Mouse (Mus musculus): Measurements from ENCODE around the gene Krtap5-1.
"Not testable (repeated sequence)": the region's sequence is repeated elsewhere in the genome, so short reads cannot be mapped to it uniquely, and the experiment has no call there.

Krtap5-1 gene

DNA sequence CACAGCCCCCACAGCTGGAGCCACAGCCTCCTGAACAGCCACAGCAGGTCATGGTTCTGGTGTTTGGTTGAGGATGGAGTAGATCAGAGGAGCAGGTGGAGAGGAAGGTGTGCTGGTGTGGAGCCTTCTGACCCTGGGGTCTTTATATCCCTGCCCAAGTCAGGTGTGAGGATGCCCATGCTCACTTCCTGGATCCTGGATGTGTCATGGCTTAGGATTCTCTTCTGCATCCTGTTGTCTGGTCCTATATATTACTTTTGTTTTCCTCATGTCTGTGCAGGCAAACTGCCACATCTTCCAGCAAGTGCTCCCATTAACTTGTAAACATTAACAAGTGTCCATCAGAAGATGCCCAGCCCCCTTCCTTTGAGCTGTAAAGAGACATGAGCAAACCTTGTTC, at the start of gene Krtap5-1:
Krtap5-1 (minus strand) TSS at position 101 of the 400 bp plus-strand sequence.
- TF ChIP-seq GATA4 (IDR thresholded peaks at IDR 0.05; ENCODE audit: insufficient replicate concordance, low read length) = not testable (repeated sequence)

DNA sequence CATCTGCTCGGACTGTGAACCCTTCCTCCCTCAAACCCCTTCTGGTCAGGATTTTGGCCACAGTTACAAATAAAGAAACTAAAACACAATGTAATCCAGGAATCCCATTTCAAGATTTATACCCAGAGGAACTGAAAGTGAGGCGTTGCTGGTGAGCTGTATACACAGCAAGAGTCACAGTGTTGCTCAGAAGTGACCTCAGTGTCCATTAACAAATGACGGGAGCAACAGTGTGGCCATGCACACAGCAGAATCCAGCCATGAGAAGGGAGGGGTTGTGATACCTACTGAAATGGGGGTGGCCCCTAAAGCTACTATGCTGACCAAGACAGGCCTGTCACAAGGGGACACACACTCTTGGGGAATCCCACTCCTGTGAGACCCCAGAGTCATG, 45.3 kb upstream of the Krtap5-1 start:
- TF ChIP-seq GATA4 (IDR thresholded peaks at IDR 0.05; ENCODE audit: insufficient replicate concordance, low read length) = no peak

DNA sequence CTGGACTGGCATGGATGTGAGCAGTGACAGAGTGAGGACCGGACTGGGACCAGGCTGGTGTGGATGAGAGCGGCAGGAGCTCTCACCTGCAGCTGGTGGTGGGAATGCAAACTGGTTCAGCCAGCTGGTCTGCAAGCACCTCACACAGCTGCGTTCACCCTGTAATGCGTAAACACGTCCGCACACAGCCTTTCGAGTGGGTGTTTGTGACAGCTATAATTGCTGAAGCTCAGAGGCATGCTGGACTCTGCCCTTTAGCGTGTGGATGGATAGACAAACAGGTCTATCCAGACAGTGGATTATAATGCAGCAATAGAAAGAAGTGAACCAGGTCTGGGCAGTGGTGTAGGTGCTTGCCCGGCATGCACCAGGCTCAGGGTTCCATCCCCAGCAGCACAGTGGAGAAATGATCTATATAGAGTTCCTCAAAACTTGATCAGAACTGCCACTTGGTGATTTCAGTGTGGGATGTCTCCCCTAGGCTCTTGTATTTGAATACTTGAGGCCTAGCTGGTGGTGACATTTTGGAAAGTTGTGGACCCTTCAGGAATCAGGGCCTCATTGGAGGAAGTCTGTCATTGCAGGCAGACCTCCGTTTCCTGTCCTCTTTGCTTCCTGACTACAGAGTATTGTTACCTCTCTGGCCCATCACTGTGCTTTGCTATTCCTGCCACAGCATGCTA, 44.8 kb upstream of the Krtap5-1 start:
- TF ChIP-seq GATA4 (IDR thresholded peaks at IDR 0.05; ENCODE audit: insufficient replicate concordance, low read length) = no peak

DNA sequence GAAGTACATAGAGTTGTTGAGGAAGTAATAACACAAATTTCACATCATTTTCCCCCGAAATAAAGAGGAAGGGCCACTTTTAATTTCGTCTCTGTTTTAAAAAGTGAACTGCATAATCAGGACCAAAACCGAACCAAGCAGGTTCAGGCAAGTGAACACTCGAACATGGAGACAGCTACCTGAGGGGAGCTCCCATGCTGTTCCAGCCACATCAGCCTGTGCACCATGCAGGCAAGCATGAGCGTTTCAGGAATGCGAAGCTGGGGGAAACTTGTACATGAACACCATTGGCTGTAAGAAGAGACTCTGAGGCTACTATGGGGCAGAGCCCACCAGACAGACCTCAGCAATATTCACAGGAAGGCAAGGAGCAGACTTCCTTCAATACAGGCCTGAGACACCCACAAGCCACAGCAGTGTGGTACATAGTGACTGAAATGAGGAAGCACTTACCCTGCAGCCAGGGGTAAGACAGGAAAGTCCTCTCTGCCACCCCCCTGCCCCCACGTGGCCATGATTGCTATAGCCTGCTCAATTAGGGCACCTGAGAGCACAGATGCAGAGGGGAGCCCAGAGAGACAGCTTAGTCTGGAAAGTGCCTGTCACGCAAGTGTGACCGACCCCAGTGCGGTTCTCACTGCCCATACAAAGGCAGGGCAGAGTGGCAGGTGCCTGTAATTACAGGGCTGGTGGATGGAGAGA, 43.5 kb upstream of the Krtap5-1 start:
- no peak for TF ChIP-seq GATA4 (IDR thresholded peaks at IDR 0.05; ENCODE audit: insufficient replicate concordance, low read length)

DNA sequence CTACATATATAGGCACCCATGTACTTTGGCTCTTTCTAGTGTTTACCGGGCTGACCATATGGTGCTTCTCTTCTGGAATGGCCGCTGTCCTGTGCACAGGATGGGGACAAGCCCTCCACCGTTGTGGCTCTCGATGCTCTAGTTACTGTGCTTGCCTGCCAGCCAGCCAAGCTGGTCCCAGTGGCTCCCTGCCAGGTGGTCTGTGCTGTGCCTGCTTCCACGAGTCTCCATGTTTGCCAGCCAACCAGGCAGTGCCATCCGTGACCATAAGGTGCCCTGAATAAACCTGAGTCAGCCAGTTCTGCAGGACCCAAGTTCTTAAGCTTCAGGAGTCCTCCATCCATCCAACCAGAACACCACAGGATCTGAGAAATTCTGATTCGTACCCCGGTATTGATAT, 38.2 kb upstream of the Krtap5-1 start:
- TF ChIP-seq GATA4 (IDR thresholded peaks at IDR 0.05; ENCODE audit: insufficient replicate concordance, low read length) = no peak

DNA sequence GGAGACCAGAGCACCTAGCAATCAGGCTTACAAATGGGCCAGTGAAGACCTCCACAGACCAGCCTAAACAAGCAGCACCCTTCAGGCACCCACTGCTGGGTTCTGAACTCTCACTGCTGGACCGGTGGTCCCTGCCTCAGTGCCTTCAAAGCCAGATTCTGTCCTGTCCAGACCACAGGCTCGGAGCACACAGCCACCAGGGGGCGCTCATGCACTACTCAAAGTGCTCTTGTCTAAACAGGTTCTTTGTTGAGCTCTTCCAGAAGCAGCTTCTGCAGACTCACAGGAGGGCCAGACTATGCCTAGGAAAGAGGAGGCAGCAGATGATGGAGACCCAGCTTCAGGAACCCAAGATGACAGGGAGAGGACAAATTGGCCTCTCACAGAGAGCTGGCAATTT, 37.3 kb upstream of the Krtap5-1 start:
- TF ChIP-seq GATA4 (IDR thresholded peaks at IDR 0.05; ENCODE audit: insufficient replicate concordance, low read length) = no peak

DNA sequence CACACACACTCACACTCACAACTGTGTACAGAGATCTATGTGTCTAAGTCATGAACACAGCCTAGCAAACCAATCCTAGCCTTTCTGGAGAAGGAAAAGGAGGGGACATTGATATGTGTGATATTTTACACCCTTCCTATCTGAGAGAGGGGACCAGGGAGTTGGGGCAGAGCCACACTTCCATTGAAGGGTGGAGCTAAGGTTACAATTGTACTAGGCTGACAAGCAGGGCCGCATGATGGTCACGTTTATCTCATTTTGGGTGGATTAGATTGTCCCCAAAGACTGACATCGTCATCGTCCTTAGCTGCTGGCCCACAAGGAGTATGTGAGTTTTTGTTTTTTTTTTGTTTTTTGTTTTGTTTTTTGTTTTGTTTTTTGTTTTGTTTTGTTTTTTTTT, 34.4 kb upstream of the Krtap5-1 start:
- TF ChIP-seq GATA4 (IDR thresholded peaks at IDR 0.05; ENCODE audit: insufficient replicate concordance, low read length) = no peak

DNA sequence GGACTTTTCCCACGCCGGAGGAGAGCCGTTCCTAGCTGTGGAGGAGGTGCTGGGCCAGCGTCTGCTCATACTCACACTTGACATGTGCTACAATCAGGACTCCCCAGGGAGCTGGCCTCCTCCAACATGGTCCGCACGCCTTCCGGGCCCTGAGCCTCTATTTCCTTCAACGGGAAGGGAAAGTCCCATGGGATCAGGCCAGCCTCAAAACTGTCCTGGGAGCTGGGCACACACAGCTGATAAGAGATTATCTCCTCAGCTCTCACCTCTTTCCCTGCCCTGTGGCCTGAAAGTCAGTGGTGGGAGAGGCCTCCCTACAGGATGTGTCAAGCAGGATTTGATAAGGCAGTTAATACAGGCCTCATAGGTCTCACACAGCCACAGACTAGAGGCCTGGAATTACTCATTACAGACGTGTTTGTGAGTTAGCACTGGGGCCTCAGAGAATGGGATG, 33.4 kb upstream of the Krtap5-1 start:
- peak; percentile 97 for TF ChIP-seq GATA4 (IDR thresholded peaks at IDR 0.05; ENCODE audit: insufficient replicate concordance, low read length)

DNA sequence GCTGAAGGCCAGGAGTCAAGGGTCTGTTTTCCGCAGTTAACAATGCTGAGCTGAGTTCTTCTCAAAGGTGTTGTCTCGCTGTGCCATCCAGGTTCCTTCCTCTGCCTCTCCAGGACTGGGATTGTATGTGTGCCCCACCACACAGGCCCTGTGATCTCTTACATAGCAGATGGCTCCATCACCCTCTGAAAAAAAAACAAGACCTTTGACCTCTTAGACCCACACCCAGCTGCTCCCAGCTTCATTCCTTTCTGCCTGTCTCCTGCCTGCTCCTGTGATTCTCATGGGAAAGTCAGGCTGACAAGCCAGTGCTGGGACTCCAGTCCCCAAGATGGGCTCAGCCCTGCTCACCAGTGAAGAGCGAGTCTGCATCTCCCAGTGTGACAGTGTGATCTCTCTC, 31.6 kb upstream of the Krtap5-1 start:
- no peak for TF ChIP-seq GATA4 (IDR thresholded peaks at IDR 0.05; ENCODE audit: insufficient replicate concordance, low read length)

DNA sequence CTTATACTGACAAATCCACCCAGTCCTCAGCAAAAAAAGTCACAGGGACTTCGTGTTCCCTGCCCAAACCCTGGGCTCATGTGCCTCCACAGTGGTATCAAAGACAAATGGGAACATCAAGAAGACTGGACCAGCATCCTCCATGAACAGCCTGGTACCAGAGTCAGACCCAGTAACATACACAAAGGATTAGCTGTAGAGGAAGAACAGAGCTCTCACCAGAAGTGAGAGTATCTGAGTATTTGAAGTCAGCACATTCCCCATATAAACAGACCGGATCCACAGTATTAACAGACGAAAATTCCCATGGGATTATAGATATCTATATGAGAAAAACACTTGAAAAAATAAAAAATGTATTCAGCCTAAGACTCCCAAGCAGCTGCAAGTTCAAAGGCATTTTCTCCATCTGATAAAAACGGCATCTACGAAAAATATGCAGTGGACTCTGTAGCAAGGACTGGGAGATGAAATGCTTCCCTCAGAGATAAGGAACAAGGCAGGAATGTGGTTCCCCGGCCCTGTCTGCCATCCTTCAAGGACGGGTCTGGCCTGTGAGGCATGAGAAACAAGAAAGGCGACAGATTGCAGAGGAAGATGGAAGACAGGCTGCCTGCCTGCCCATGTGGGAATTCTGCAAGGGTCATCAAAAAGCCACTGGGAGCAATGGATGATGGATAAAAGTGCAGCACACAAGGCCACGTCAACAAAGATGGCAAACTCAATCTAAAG, 30.0 kb upstream of the Krtap5-1 start:
- TF ChIP-seq GATA4 (IDR thresholded peaks at IDR 0.05; ENCODE audit: insufficient replicate concordance, low read length) = no peak

DNA sequence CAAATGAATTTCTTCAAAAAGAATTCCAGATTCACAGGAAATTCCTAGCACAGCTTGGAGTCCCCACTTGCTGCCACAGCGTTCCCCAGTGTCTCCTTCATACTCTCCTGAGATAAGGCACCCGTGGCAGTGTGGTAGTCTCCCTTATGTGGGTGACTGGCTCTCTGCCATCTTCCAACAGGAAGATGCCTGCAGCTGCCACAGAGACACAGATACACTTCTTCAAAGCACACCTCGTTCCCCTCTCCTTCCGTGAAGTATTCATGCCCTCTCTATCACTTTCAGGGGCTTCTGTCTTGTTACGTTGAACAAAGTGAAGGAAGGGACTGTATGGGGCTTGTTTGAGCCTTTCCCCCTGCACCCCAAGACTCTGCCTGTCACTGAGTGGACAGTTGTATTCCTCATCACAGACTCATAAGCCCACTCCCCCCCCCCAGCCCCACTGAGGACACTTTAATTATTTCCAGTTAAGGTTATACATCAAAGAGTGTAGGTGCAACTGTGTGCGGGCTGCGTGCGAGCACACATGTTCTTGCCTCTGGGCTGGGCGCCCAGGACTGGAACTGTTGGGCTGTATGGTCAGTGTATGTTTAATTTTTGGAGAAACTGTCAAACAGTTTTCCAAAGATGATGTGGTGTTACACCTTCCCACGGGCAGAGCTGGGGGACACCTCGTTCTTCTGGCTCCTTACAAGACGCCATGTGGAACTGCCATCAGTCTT, 26.6 kb upstream of the Krtap5-1 start:
- no peak for TF ChIP-seq GATA4 (IDR thresholded peaks at IDR 0.05; ENCODE audit: insufficient replicate concordance, low read length)

DNA sequence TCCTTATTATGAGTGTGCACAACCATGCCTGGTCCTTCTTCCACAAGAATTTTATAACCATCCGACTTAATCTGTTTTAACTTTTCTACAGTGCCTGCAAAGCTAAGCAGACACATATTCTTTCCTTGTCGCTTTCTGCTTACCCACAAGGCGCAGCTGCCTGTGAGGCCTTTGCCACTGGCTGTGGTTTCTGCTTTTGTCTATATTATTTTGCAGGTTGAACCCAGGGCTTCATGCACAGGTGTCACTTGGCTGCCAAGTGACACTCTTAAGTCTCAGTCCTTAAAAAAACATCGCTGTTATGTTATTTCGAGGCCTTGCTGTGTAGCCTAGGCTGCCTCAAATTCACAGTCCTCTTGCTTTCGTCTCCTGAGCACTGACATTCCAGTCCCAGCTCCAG, 25.7 kb upstream of the Krtap5-1 start:
- TF ChIP-seq GATA4 (IDR thresholded peaks at IDR 0.05; ENCODE audit: insufficient replicate concordance, low read length) = no peak

DNA sequence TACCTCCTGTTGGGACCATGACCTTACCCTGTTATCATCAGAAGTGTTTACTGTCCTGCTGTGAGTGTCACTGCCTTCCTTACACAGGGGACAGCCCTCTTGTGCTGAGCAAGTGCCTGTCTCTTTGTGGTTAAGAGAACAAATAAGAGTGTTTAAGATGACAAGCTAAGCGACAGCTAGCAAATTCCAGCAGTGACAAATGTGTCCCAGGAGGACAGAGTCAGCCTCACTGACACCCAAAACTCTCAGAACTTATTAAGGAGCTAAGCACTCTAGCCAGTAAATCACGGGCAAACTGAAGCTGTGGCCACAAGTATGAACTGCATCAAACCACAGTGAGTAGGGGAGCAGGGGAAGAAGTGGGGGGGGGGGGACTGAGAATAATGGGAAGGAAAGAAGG, 24.0 kb upstream of the Krtap5-1 start:
- TF ChIP-seq GATA4 (IDR thresholded peaks at IDR 0.05; ENCODE audit: insufficient replicate concordance, low read length) = no peak

DNA sequence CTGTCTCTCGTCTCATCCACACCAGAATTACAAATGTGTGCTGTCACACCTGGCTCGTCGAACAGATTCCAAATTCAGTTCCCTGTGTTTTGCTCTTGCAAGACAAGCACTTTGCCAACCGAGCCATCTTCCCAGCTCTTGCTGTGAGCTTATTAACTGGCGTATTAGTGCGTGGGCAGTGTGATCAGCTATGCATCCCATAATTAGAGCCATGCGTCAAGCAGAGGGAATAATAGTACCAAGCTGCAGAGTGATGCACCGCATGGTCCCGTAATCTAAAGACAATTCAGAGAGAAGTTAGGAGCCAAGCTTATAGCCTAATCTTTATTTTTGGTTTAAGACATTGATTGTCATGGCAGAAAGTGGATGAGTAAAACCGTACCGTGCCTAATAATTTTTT, 22.2 kb upstream of the Krtap5-1 start:
- TF ChIP-seq GATA4 (IDR thresholded peaks at IDR 0.05; ENCODE audit: insufficient replicate concordance, low read length) = no peak

DNA sequence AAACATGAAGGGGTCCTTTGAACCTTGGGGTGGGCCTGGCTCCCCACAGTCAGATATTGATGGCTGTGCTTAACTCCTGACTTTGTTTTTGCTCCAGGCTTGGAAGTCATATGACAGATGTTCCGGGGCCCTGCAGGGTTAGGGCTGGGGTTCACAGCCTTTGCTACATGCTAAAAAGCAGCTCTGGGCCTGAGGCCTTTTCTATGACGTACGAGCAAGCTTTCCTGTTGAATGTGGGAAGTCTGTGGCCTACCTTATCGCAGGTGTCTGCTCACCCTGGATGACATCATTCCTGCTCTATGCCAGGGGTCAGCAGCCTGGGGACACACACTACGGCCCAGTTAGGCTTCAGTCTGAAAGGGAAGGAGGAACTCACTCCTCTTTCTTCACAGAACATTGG, 20.3 kb upstream of the Krtap5-1 start:
- TF ChIP-seq GATA4 (IDR thresholded peaks at IDR 0.05; ENCODE audit: insufficient replicate concordance, low read length) = no peak

All from liver, adult (tissue).